Mouse (Mus musculus): ENCODE results near the gene Arid1b.

GRCm38 (mm10) chr17:5053201-5053600, 59.1 kb downstream of the Arid1b start:
- no peak for TF ChIP-seq CTCF (IDR thresholded peaks at IDR 0.05)
- TF ChIP-seq POLR2A (IDR thresholded peaks at IDR 0.05; ENCODE audit: insufficient read depth, low read depth, low read length): no peak

Measured in heart, adult 2 months (tissue).